Mouse (Mus musculus) CH12.LX (cell line): ENCODE data around the gene Cryz. TPM values are rescaled to one million over a fixed set of nuclear protein-coding genes. Genes with fewer than 3 reads are reported as not detected.

Source experiments
- DNase-seq: peaks from one replicate; pipeline ENCODE4 v3.0.0-alpha.2; 2013; ENCODE audit errors: extremely low read depth
- H3K27ac ChIP-seq: 2 replicates; pipeline ENCODE4 v1.5.1; 2012; ENCODE audit warnings: low read depth, mild to moderate bottlenecking, control low read depth, moderate library complexity; ENCODE audit not compliant: insufficient read depth
- H3K27me3 ChIP-seq: replicated peaks from 2 replicates; pipeline ENCODE3; 2012; ENCODE audit warnings: inconsistent platforms
- H3K36me3 ChIP-seq, 2 experiments: replicated peaks in 1 of 2; 2 replicates each; pipeline versions ENCODE3 to v1.6.1; 2012; ENCODE audit warnings: inconsistent platforms in 1 of 2, low read length in 1 of 2, mild to moderate bottlenecking in 1 of 2, mixed read lengths in 1 of 2, moderate library complexity in 1 of 2; ENCODE audit not compliant: control insufficient read depth in 1 of 2, insufficient read depth in 1 of 2
- H3K4me1 ChIP-seq, 2 experiments: 2 replicates each; pipeline ENCODE4 v1.6.1; 2012; ENCODE audit warnings: inconsistent platforms in 1 of 2, moderate library complexity in 1 of 2; ENCODE audit not compliant: insufficient read depth in 2 of 2, control insufficient read depth in 1 of 2
- H3K4me2 ChIP-seq: 2 replicates; pipeline ENCODE4 v1.6.1; 2012; ENCODE audit warnings: low read depth, mild to moderate bottlenecking, control low read depth; ENCODE audit not compliant: poor library complexity, insufficient read depth, severe bottlenecking
- H3K4me3 ChIP-seq, 3 experiments: fragments of 150-350 bp in 1 of 3; sonication (generic) in 1 of 3; replicated peaks in 1 of 3; 2 replicates each; pipeline versions ENCODE3 to v1.5.1; 2011 to 2012; ENCODE audit warnings: low read depth in 2 of 3, low read length in 2 of 3, mild to moderate bottlenecking in 2 of 3, moderate library complexity in 2 of 3, control low read depth in 1 of 3, improper control_type of control experiment in 1 of 3, inconsistent platforms in 1 of 3, mixed read lengths in 1 of 3; ENCODE audit not compliant: poor library complexity in 1 of 3
- H3K79me2 ChIP-seq: replicated peaks from 2 replicates; pipeline ENCODE4 v1.6.1; 2012; ENCODE audit warnings: mild to moderate bottlenecking, moderate library complexity; ENCODE audit not compliant: control insufficient read depth, poor library complexity, insufficient read depth, severe bottlenecking; ENCODE audit errors: extremely low read depth
- H3K9ac ChIP-seq: 2 replicates; pipeline ENCODE4 v1.6.1; 2012; ENCODE audit warnings: low read depth, mild to moderate bottlenecking, control low read depth, moderate library complexity; ENCODE audit not compliant: insufficient read depth
- H3K9me3 ChIP-seq: replicated peaks from 2 replicates; pipeline ENCODE3; 2012; ENCODE audit warnings: low read length, inconsistent platforms, mixed read lengths
- CHD1 ChIP-seq: IDR thresholded peaks from 2 replicates; pipeline ENCODE4 v1.6.1; 2012; ENCODE audit warnings: low read depth, low read length, improper control_type of control experiment, inconsistent platforms
- CHD2 ChIP-seq: IDR thresholded peaks from 2 replicates; pipeline ENCODE4 v1.6.1; 2011; ENCODE audit warnings: low read length, improper control_type of control experiment
- E2F4 ChIP-seq: IDR thresholded peaks from 2 replicates; pipeline ENCODE4 v1.6.1; 2011; ENCODE audit warnings: low read depth, low read length, improper control_type of control experiment; ENCODE audit not compliant: insufficient replicate concordance
- ELF1 ChIP-seq: IDR thresholded peaks from 2 replicates; pipeline ENCODE4 v1.6.1; 2014; ENCODE audit warnings: low read depth, mild to moderate bottlenecking, inconsistent platforms, low read length, improper control_type of control experiment
- GABPA ChIP-seq: IDR thresholded peaks from 2 replicates; pipeline ENCODE4 v1.6.1; 2012; ENCODE audit warnings: low read depth, low read length, improper control_type of control experiment, inconsistent platforms; ENCODE audit not compliant: insufficient replicate concordance
- HCFC1 ChIP-seq: IDR thresholded peaks from 2 replicates; pipeline ENCODE4 v1.6.1; 2012; ENCODE audit warnings: low read depth, mild to moderate bottlenecking, inconsistent platforms, low read length, improper control_type of control experiment
- IRF4 ChIP-seq: IDR thresholded peaks from 2 replicates; pipeline ENCODE4 v1.6.1; 2014; ENCODE audit warnings: low read depth, mild to moderate bottlenecking, inconsistent platforms, low read length, improper control_type of control experiment
- KAT2A ChIP-seq: IDR thresholded peaks from 2 replicates; pipeline ENCODE4 v1.6.1; 2012; ENCODE audit warnings: low read length, improper control_type of control experiment, inconsistent platforms; ENCODE audit not compliant: insufficient replicate concordance
- MAX ChIP-seq: IDR thresholded peaks from 2 replicates; pipeline ENCODE4 v1.6.1; 2011; ENCODE audit warnings: low read length, improper control_type of control experiment
- MYC ChIP-seq: IDR thresholded peaks from 2 replicates; pipeline ENCODE4 v1.6.1; 2011; ENCODE audit warnings: low read depth, mild to moderate bottlenecking, improper control_type of control experiment, low read length
- RCOR1 ChIP-seq: conservative IDR thresholded peaks from 2 replicates; pipeline ENCODE4 v1.6.1; 2012; ENCODE audit warnings: low read depth, mild to moderate bottlenecking, inconsistent platforms, low read length, improper control_type of control experiment
- SIN3A ChIP-seq: IDR thresholded peaks from 2 replicates; pipeline ENCODE4 v1.6.1; 2012; ENCODE audit warnings: low read length, improper control_type of control experiment, inconsistent platforms
- TBP ChIP-seq: conservative IDR thresholded peaks from 2 replicates; pipeline ENCODE4 v1.6.1; 2011; ENCODE audit warnings: low read depth, low read length, improper control_type of control experiment
- UBTF ChIP-seq: IDR thresholded peaks from 2 replicates; pipeline ENCODE4 v1.6.1; 2012; ENCODE audit warnings: low read depth, mild to moderate bottlenecking, inconsistent platforms, low read length, improper control_type of control experiment, moderate library complexity
- USF2 ChIP-seq: conservative IDR thresholded peaks from 2 replicates; pipeline ENCODE4 v1.6.1; 2011; ENCODE audit warnings: low read depth, low read length, improper control_type of control experiment
- ZKSCAN1 ChIP-seq: IDR thresholded peaks from 2 replicates; pipeline ENCODE4 v1.6.1; 2012; ENCODE audit warnings: low read depth, inconsistent platforms, low read length, improper control_type of control experiment, borderline replicate concordance
- ZNF384 ChIP-seq: IDR thresholded peaks from 2 replicates; pipeline ENCODE4 v1.6.1; 2012; ENCODE audit warnings: low read depth, low read length, improper control_type of control experiment, inconsistent platforms
- dilution Hi-C: fragments of 300-500 bp; cut with MboI; formaldehyde crosslinking; loops from 2 replicates; pipeline ENCODE4 v1.14.3; 2020; ENCODE audit warnings: low sequenced_read_pairs; ENCODE audit not compliant: extremely low pct_unique_long_range_greater_than_20kb, extremely low pct_ligation_motif_present
- in situ Hi-C: fragments of 300-500 bp; cut with MboI; formaldehyde crosslinking; loops from 3 replicates; pipeline ENCODE4 v1.14.3; 2019; ENCODE audit warnings: low sequenced_read_pairs, low pct_ligation_motif_present, low pct_unique_long_range_greater_than_20kb, mixed read lengths
- polyA plus RNA-seq: library from polyadenylated mRNA; unstranded; fragments of >175 nt; gene quantifications from 2 replicates; pipeline ENCODE4 v1.2.1, GENCODE M21; 2012; ENCODE audit warnings: low read depth; ENCODE audit not compliant: insufficient read length
- total RNA-seq, 2 experiments: library from RNA; depleted of rRNA; stranded (reverse); fragments of 300-350 nt in 1 of 2; fragments of >200 nt in 1 of 2; gene quantifications; 2 replicates each; pipeline ENCODE4 v1.2.3; 2012 to 2014

The Cryz gene
- total and polyA plus RNA-seq, 3 experiments, result 29.2 to 39.8 (median 31.2) TPM

DNA sequence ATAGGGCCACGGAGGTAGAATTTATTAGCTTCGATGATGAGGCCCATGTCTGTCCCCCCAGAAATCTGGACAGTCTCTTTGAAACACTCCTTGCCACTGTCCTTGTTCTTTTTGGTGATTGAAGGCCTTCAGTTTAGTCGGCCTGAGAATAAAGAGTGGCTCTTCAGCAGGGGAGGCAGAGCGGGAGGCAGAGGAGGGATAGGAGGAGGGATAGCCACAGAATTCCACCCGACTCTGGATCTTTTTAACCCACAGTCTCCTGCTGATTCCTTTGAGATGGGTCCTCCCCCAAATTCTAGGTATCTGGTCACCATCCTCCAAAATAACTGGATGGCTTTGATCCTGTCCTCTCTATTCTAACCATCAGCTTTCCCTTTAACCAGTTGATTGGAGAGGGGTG, 56.9 kb downstream of the Cryz start:
- H3K4me1 ChIP-seq, result peaks cover 0 to 9% of the 10 kb centered on the region in 2 experiments; a peak in 3 of 4 replicates
- TF ChIP-seq ELF1 (no peak), TBP (no peak), KAT2A (no peak), CHD1 (no peak), SIN3A (no peak), RCOR1 (no peak), MYC (no peak), UBTF (no peak), CHD2 (no peak), IRF4 (no peak), HCFC1 (no peak), E2F4 (no peak), ZNF384 (no peak)
- H3K4me3 ChIP-seq, result no peak overlapping the region
- no peak overlapping the region for H3K4me2 ChIP-seq
- in situ Hi-C loops, result loop anchor here (25.0 kb wide), 2 partner anchors 234 to 584 kb away; no protein-coding TSS in a partner anchor
- peaks cover 11% of the 10 kb centered on the region for H3K27me3 ChIP-seq
- H3K36me3 ChIP-seq, result no peaks in the 10 kb centered on the region
- no peak overlapping the region for H3K27ac ChIP-seq
- DNase-seq, result no peak
- H3K79me2 ChIP-seq, result no peaks in the 10 kb centered on the region
- H3K9me3 ChIP-seq, result no peaks in the 10 kb centered on the region
- dilution Hi-C loops, result no loop called here
- H3K9ac ChIP-seq, result no peak overlapping the region

GRCm38 (mm10) chr3:154654284-154654683, 57.8 kb downstream of the Cryz start:
- Histone ChIP-seq H3K36me3 (no peaks in the 10 kb centered on the region), H3K27ac (no peak overlapping the region), H3K9ac (no peak overlapping the region), H3K9me3 (no peaks in the 10 kb centered on the region), H3K4me3 (no peak overlapping the region), H3K27me3 (peaks cover 11% of the 10 kb centered on the region), H3K4me1 (peaks cover 0 to 6% of the 10 kb centered on the region in 2 experiments; a peak in 1 of 4 replicates), H3K4me2 (no peak overlapping the region), H3K79me2 (no peaks in the 10 kb centered on the region)
- in situ Hi-C loops, result loop anchor here (25.0 kb wide), 2 partner anchors 233 to 583 kb away; no protein-coding TSS in a partner anchor
- dilution Hi-C loops, result no loop called here
- no peak for TF ChIP-seq GABPA
- TF ChIP-seq ZKSCAN1, result no peak
- TF ChIP-seq ELF1, result no peak
- no peak for TF ChIP-seq MAX
- no peak for TF ChIP-seq USF2
- DNase-seq, result no peak
